ENCODE assay signal across 8 mouse cellular contexts in the genomic region with DNA sequence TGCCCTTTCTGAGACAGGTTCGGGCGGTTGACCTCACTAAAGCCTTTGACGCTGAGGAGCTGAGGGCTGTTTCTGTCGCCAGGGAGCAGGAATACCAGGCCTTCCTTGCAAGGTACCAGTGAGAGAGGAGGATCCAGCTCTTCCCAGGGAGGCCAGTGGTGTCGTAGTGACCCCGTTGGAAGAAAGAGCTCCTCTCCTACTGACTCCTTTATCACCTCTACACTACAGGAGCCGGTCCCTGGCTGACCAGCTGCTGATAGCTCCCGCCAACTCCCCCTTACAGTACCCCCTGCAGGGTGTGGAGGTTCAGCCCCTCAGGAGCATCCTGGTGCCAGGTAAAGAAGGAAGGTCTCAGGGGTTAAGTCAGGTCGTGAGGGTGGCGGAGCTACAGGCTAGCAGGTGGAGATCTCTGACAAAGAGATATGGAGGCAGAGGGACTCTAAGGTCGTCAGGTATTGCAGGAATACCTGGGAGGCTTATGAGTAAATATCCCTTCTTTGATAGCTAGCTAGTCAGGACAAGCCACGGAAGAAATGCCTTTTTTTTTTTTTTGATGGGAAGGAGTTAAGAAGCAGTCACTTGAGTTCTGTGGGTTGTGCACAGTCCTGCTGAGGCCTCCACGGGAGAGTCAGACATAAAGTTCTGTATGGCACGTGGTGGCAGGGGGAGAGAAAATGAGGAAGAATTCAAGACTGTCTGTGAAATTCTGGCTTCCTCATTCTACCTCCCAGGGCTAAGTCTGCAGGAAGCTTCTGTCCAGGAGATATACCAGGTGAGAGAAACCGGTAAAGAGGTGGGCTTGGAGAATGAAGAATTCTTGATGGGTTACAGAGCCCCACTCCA. TPM values are rescaled to one million over a fixed set of nuclear protein-coding genes. Genes with fewer than 3 reads are reported as not detected.
DNase-seq lines count a peak whose midpoint lies in the region; ATAC-seq and TF ChIP-seq lines count a peak whose summit lies in the region.

No protein-coding gene starts in this region.

- TF ChIP-seq POLR2A in bone marrow macrophage, adult 2 months (IDR thresholded peaks at IDR 0.05; ENCODE audit: borderline replicate concordance, low read depth, low read length) = no peak

- H3K27ac ChIP-seq in heart, embryonic 13.5 days (replicated peaks) = no peak overlapping the region
- peak overlapping the region; percentile 91 for H3K27ac ChIP-seq in bone marrow macrophage, adult 2 months (ENCODE audit: insufficient read depth, low read depth, low read length)
- H3K27ac ChIP-seq in hindbrain, embryonic 15.5 days (replicated peaks) = peak overlapping the region; percentile 92
- H3K27ac ChIP-seq in midbrain, embryonic 10.5 days (replicated peaks) = no peak overlapping the region

- intact Hi-C loops in heart, postnatal 10 days (cut with DNase I) = loop anchor here (5.0 kb wide), 1 partner anchor 45 kb away; a partner anchor contains a TSS
- intact Hi-C loops in left cerebral cortex, postnatal 14 days (cut with DNase I) = no loop called here

- 18% methylated on average over 15 of the region's 15 CpGs for WGBS in heart, embryonic 13.5 days
- 25% methylated on average over 15 of the region's 15 CpGs for WGBS in hindbrain, embryonic 15.5 days
- WGBS in midbrain, embryonic 10.5 days = 24% methylated on average over 15 of the region's 15 CpGs

- H3K36me3 ChIP-seq in heart, embryonic 13.5 days = no peaks in the 10 kb centered on the region
- 0 out of 2 replicates have a peak, but pooled peaks cover 3% of the 10 kb centered on the region for H3K36me3 ChIP-seq in hindbrain, embryonic 15.5 days
- H3K36me3 ChIP-seq in midbrain, embryonic 10.5 days = no peaks in the 10 kb centered on the region

- peak overlapping the region; percentile 100 for H3K4me2 ChIP-seq in heart, embryonic 13.5 days
- peak overlapping the region; percentile 84 for H3K4me2 ChIP-seq in hindbrain, embryonic 15.5 days

- H3K9ac ChIP-seq in heart, embryonic 13.5 days = no peak overlapping the region; the same call in 1 of the 2 replicates
- peak overlapping the region; percentile 98 for H3K9ac ChIP-seq in hindbrain, embryonic 15.5 days

- no peak for DNase-seq in heart, postnatal 10 days
- DNase-seq in midbrain, embryonic 10.5 days (ENCODE audit: low spot score) = no peak
- no peak for DNase-seq in left cerebral cortex, postnatal 14 days (ENCODE audit: low spot score in 2 of 2)
- DNase-seq in kidney, postnatal 14 days = no peak

- peaks cover 94% of the 10 kb centered on the region for H3K27me3 ChIP-seq in heart, embryonic 13.5 days (replicated peaks)
- H3K27me3 ChIP-seq in hindbrain, embryonic 15.5 days = peaks cover 36% of the 10 kb centered on the region
- peaks cover 92% of the 10 kb centered on the region for H3K27me3 ChIP-seq in midbrain, embryonic 10.5 days (ENCODE audit: low read depth, poor library complexity, severe bottlenecking)

- peaks cover 48% of the 10 kb centered on the region for H3K4me1 ChIP-seq in heart, embryonic 13.5 days
- peaks cover 18% of the 10 kb centered on the region for H3K4me1 ChIP-seq in bone marrow macrophage, adult 2 months (ENCODE audit: control insufficient read depth, insufficient read depth, low read length)
- peaks cover 38% of the 10 kb centered on the region for H3K4me1 ChIP-seq in hindbrain, embryonic 15.5 days (replicated peaks)
- peaks cover 46% of the 10 kb centered on the region for H3K4me1 ChIP-seq in midbrain, embryonic 10.5 days

- peak overlapping the region; percentile 66 for H3K4me3 ChIP-seq in heart, embryonic 13.5 days
- peak overlapping the region; percentile 94 for H3K4me3 ChIP-seq in bone marrow macrophage, adult 2 months (ENCODE audit: insufficient read depth, low read length)
- H3K4me3 ChIP-seq in hindbrain, embryonic 15.5 days = peak overlapping the region; percentile 93
- H3K4me3 ChIP-seq in midbrain, embryonic 10.5 days = peak overlapping the region; percentile 70

- no peak for TF ChIP-seq CTCF in bone marrow macrophage, adult 2 months (IDR thresholded peaks at IDR 0.05; ENCODE audit: low read depth, low read length)

- H3K9me3 ChIP-seq in heart, embryonic 13.5 days = no peaks in the 10 kb centered on the region
- no peaks in the 10 kb centered on the region for H3K9me3 ChIP-seq in hindbrain, embryonic 15.5 days
- no peaks in the 10 kb centered on the region for H3K9me3 ChIP-seq in midbrain, embryonic 10.5 days (replicated peaks)

- no peak for ATAC-seq in heart, embryonic 13.5 days (ENCODE audit: extremely low read depth, insufficient number of reproducible peaks, low FRiP score, low TSS enrichment)
- ATAC-seq in hindbrain, embryonic 15.5 days (ENCODE audit: low FRiP score, low read depth) = no peak
- ATAC-seq in erythroblast, adult 5-6 weeks (replicated peaks; ENCODE audit: low FRiP score, poor library complexity, severe bottlenecking) = no peak

RNA-seq across cellular contexts. Expression of a gene that starts 2.0 kb away (rescaled TPM):
- 1.2 and 1.7 TPM in 2 replicates for polyA plus RNA-seq in heart, embryonic 13.5 days (2015; fragmentation: Nextera tagmentation; extraction: Ambion mirVana)
- 1 to 10 TPM; 3.6 to 3.8 TPM for total RNA-seq in heart, postnatal 10 days (2021)
- 42.2 and 50.6 TPM in 2 replicates for polyA plus RNA-seq in bone marrow macrophage, adult 2 months (2012; ENCODE audit: insufficient read depth, insufficient read length, missing spikeins)
- polyA plus RNA-seq in hindbrain, embryonic 15.5 days (2015; fragmentation: Nextera tagmentation; extraction: Ambion mirVana) = 54.0 and 74.6 TPM in 2 replicates
- 4.9 and 6.1 TPM in 2 replicates for polyA plus RNA-seq in midbrain, embryonic 10.5 days (2016; fragmentation: Nextera tagmentation; extraction: Ambion mirVana)
- 33.0 and 34.3 TPM in 2 replicates for total RNA-seq in erythroblast, adult 5-6 weeks (2015; ENCODE audit: low replicate concordance)
- total RNA-seq in erythroblast, adult 5-6 weeks (2017; ENCODE audit: low replicate concordance) = 8.1 and 17.6 TPM in 2 replicates
- total RNA-seq in left cerebral cortex, postnatal 14 days (2021) = 100 to 1,000 TPM; 108 to 110 TPM

RNA-seq across cellular contexts. Expression of a gene that starts 13.5 kb away (rescaled TPM):
- 18.0 and 21.5 TPM in 2 replicates for polyA plus RNA-seq in heart, embryonic 13.5 days (2015; fragmentation: Nextera tagmentation; extraction: Ambion mirVana)
- 10 to 100 TPM; 40.8 to 48.0 TPM for total RNA-seq in heart, postnatal 10 days (2021)
- polyA plus RNA-seq in bone marrow macrophage, adult 2 months (2012; ENCODE audit: insufficient read depth, insufficient read length, missing spikeins) = not detected in 2 replicates
- polyA plus RNA-seq in hindbrain, embryonic 15.5 days (2015; fragmentation: Nextera tagmentation; extraction: Ambion mirVana) = 0.91 and 1.0 TPM in 2 replicates
- 0.87 and 1.4 TPM in 2 replicates for polyA plus RNA-seq in midbrain, embryonic 10.5 days (2016; fragmentation: Nextera tagmentation; extraction: Ambion mirVana)
- total RNA-seq in erythroblast, adult 5-6 weeks (2015; ENCODE audit: low replicate concordance) = not detected in 2 replicates
- total RNA-seq in erythroblast, adult 5-6 weeks (2017; ENCODE audit: low replicate concordance) = 0.28 TPM in 1 of 2 replicates, not detected in the other
- total RNA-seq in left cerebral cortex, postnatal 14 days (2021) = 1 to 10 TPM; 1.1 to 1.4 TPM

RNA-seq across cellular contexts. Expression of a gene that starts 22.9 kb away (rescaled TPM):
- polyA plus RNA-seq in heart, embryonic 13.5 days (2015; fragmentation: Nextera tagmentation; extraction: Ambion mirVana) = 21.4 and 21.6 TPM in 2 replicates
- total RNA-seq in heart, postnatal 10 days (2021) = 10 to 100 TPM; 20.8 to 21.0 TPM
- polyA plus RNA-seq in bone marrow macrophage, adult 2 months (2012; ENCODE audit: insufficient read depth, insufficient read length, missing spikeins) = 1.3 TPM in 1 of 2 replicates, not detected in the other
- polyA plus RNA-seq in hindbrain, embryonic 15.5 days (2015; fragmentation: Nextera tagmentation; extraction: Ambion mirVana) = 27.3 and 30.3 TPM in 2 replicates
- 24.8 and 28.7 TPM in 2 replicates for polyA plus RNA-seq in midbrain, embryonic 10.5 days (2016; fragmentation: Nextera tagmentation; extraction: Ambion mirVana)
- total RNA-seq in erythroblast, adult 5-6 weeks (2015; ENCODE audit: low replicate concordance) = 0.84 and 1.7 TPM in 2 replicates
- total RNA-seq in erythroblast, adult 5-6 weeks (2017; ENCODE audit: low replicate concordance) = 2.2 and 2.7 TPM in 2 replicates
- 100 to 1,000 TPM in 1 of 2 experiments, 10 to 100 TPM in 1; 92.9 to 103 TPM for total RNA-seq in left cerebral cortex, postnatal 14 days (2021)

RNA-seq across cellular contexts. Expression of a gene that starts 28.5 kb away (rescaled TPM):
- polyA plus RNA-seq in heart, embryonic 13.5 days (2015; fragmentation: Nextera tagmentation; extraction: Ambion mirVana) = 65.2 and 67.7 TPM in 2 replicates
- total RNA-seq in heart, postnatal 10 days (2021) = 10 to 100 TPM; 48.4 to 52.2 TPM
- 60.1 and 68.7 TPM in 2 replicates for polyA plus RNA-seq in bone marrow macrophage, adult 2 months (2012; ENCODE audit: insufficient read depth, insufficient read length, missing spikeins)
- 240 and 266 TPM in 2 replicates for polyA plus RNA-seq in hindbrain, embryonic 15.5 days (2015; fragmentation: Nextera tagmentation; extraction: Ambion mirVana)
- polyA plus RNA-seq in midbrain, embryonic 10.5 days (2016; fragmentation: Nextera tagmentation; extraction: Ambion mirVana) = 119 and 142 TPM in 2 replicates
- 10.4 and 18.0 TPM in 2 replicates for total RNA-seq in erythroblast, adult 5-6 weeks (2015; ENCODE audit: low replicate concordance)
- 8.4 and 9.4 TPM in 2 replicates for total RNA-seq in erythroblast, adult 5-6 weeks (2017; ENCODE audit: low replicate concordance)
- 100 to 1,000 TPM; 202 to 203 TPM for total RNA-seq in left cerebral cortex, postnatal 14 days (2021)

RNA-seq across cellular contexts. Expression of a gene that starts 44.4 kb away (rescaled TPM):
- polyA plus RNA-seq in heart, embryonic 13.5 days (2015; fragmentation: Nextera tagmentation; extraction: Ambion mirVana) = 23.2 and 23.8 TPM in 2 replicates
- total RNA-seq in heart, postnatal 10 days (2021) = 10 to 100 TPM; 26.4 to 28.7 TPM
- 34.5 and 35.0 TPM in 2 replicates for polyA plus RNA-seq in bone marrow macrophage, adult 2 months (2012; ENCODE audit: insufficient read depth, insufficient read length, missing spikeins)
- polyA plus RNA-seq in hindbrain, embryonic 15.5 days (2015; fragmentation: Nextera tagmentation; extraction: Ambion mirVana) = 19.1 and 19.6 TPM in 2 replicates
- 16.5 and 18.1 TPM in 2 replicates for polyA plus RNA-seq in midbrain, embryonic 10.5 days (2016; fragmentation: Nextera tagmentation; extraction: Ambion mirVana)
- total RNA-seq in erythroblast, adult 5-6 weeks (2015; ENCODE audit: low replicate concordance) = 11.3 and 13.3 TPM in 2 replicates
- total RNA-seq in erythroblast, adult 5-6 weeks (2017; ENCODE audit: low replicate concordance) = 19.6 and 25.6 TPM in 2 replicates
- total RNA-seq in left cerebral cortex, postnatal 14 days (2021) = 10 to 100 TPM; 63.6 to 78.9 TPM

Comparison
In these comparisons a context has a peak if more than half of its experiments do, and no peak if none do; other contexts are left out.
1. H3K27ac ChIP-seq: peak in bone marrow macrophage, adult 2 months (single experiment) and hindbrain, embryonic 15.5 days (single experiment); none in heart, embryonic 13.5 days (single experiment) and midbrain, embryonic 10.5 days (single experiment).
2. Peak in every context shown above with its lines, with median percentiles within 50 percentile points of each other: H3K4me3 ChIP-seq.